Mouse (Mus musculus): Measurements from ENCODE around the gene Apol7b.

The Apol7b gene

DNA sequence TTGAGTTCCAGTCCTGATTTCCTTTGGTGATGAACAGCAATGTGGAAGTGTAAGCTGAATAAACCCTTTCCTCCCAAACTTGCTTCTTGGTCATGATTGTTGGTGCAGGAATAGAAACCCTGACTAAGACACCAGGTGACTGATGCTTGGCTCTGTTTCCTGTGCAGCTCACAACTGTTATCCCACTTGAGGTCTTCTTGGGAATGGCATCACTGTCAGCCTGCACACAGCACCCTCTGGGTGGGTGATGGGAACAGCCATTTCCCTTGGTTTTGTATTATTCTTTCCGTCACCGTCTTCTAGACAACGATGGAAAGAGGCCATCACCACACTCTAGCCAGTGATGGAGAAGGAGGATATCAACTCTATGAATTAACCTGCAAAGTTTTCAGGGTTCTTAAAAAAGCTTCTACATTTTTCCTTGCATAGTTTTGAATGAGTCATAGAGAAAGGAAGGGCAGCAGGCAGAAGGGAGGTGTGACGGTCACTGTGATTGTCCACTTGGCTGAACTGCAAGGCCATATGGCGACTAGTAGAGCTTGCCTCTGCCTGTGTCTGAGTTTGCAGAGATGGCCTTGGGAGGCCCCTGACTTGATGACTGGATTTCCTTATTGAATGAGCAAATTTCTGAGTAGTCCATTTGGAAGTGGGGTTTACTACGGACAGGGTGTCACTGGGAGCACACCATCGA, 62.8 kb downstream of the Apol7b start:
- no peak for DNase-seq (ENCODE audit: low read depth, low spot score)

DNA sequence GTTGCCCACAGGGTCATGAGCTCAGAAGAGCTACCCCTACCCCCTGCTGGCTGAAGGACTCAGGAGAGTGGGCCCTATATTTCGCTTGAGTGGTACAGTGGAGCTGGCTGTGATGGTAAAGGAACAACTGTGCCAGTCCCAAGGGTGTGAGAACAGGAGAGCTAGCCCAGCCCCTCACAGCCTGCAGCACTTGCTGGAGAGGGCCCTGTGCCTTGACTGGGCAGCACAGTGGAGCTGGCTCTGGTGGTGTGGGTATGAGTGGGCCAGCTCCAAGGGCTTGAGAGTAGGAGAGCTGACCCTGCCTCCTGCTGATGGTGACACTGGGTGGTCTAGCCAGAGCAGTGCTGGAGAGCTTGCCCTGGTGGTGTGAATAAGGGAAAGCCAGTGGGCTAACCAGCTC, 64.4 kb downstream of the Apol7b start:
- DNase-seq (ENCODE audit: low read depth, low spot score) = no peak

DNA sequence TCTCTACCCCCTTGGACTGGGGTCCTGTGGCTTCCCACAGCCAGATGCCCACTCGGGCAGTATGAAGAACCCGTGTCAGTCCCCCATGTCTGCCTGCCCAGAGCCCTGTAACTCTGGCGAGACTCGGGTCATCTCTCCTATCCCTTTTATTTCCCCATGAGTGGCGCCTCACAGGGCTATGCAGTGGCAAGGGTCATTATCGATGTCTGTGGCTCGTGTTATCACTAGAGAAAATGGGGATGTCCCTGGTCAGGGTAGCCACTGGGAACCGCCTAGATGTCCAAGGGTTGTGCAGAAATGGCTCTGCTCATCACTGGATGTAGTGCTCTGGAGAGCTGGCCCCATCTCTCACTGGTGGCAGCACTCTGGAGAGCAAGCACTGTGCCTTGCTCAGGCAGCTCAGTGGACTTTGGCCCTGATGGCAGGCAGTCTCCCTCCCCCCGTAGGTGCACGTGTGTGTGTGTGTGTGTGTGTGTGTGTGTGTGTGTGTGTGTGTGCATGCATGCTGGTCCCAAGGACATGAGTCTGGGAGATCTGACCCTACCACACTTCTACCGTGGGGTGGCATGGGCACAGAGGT, 64.9 kb downstream of the Apol7b start:
- no peak for DNase-seq (ENCODE audit: low read depth, low spot score)

DNA sequence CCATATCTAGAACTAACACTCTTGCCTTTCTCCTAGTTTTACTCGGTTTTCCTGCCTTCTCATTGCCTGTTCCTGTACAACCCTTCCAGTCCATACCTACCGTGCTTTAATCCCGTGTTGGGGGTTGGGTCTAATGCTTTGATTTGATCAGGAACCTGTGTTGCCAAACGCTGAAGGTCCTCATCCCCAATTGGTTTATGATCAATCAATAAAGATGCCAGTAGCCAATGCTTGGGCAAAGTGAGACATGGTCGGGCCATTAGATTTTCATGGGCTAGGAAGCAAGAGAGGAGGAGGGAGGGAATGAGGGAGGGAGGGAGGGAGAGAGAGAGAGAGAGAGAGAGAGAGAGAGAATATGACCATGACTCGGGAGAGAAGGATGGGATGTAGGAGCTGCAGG, 65.8 kb downstream of the Apol7b start:
- no peak for DNase-seq (ENCODE audit: low read depth, low spot score)

DNA sequence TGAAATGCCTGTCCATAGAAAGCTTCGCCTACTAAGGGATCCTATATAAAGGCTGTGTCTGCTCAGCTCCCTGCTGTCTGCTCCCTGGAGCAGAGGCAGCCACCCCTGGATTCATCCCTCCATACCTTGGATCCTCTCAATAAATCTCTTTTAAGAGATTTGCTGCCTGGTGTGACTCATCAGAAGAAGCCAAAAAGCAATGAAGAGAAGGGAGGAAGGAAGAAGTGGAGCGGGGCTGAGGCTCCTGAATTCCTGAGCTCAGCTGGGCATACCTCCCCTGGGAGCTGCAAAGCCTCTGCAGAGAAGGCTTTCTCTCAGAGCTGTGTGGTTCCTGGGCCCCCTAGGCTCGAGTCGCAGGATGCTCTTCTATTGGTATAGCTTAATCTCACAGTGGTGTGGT, 67.4 kb downstream of the Apol7b start:
- no peak for DNase-seq (ENCODE audit: low read depth, low spot score)

DNA sequence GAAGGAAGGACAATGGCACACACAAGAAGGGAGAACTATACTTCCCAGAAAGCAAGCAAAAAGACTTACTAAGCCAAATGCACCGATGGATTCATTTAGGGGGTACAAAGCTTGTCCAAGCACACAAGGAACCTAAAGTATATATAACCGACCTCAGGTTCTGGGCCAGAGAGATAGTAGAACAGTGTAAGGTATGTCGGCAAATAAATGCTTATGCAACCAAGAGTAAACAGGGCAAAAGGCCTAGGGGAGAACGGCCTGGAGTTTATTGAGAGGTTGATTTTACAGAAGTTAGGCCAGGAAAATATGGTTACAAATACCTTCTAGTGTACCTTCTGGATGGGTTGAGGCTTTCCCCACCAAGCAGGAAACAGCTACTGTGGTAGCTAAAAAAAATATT, 69.9 kb downstream of the Apol7b start:
- DNase-seq (ENCODE audit: low read depth, low spot score) = no peak

DNA sequence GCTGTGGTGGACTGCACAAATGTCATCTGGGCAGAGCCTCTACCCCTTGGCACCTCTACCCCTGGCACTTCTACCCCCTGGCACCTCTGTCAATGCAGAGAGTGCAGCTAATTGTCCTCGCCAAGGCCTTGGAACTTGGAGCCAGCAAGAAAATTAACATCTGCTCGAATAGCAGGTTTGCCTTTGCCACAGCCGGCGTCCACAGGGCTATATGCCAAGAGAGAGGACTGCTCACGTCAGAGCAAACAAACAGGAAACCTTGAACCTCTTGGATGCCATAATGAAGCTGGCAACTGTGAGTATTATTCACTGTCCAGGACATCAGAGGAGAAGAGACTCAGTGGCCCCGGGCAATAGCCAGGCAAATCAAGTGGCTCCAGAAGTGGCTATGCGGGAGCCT, 70.4 kb downstream of the Apol7b start:
- no peak for DNase-seq (ENCODE audit: low read depth, low spot score)

Data from forelimb bud, embryonic 11.5 days (tissue).